Mouse (Mus musculus) stomach, postnatal 0 days (tissue): ENCODE results near the gene Cilp.

Source experiments
- CTCF ChIP-seq: IDR thresholded peaks from 2 replicates; pipeline ENCODE4 v1.5.1; 2016; ENCODE audit warnings: antibody characterized with exemption, low read depth, mild to moderate bottlenecking, moderate library complexity
- EP300 ChIP-seq: optimal IDR thresholded peaks from 2 replicates; pipeline ENCODE3; 2016; ENCODE audit warnings: antibody characterized with exemption

DNA sequence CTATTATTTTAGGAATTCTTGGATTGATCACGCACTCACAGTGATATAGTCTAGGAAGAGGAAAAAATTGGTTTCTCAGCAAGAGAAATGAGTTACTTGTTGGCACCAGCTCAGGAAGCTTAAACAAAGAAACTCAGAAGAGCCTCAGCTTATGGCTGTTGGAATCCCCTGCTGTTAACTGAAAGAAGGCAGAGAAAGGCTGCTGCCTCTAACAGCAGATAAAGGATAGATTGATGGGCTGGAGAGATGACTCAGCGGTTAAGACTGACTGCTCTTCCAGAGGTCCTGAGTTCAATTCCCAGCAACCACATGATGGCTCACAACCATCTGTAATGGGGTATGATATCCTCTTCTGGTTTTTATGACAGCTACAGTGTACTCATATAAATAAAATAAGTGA lies 62.4 kb downstream of the Cilp start:
- no peak for TF ChIP-seq CTCF
- TF ChIP-seq EP300 = no peak
